Mouse (Mus musculus) C2C12 (cell line): Measurements from ENCODE around the gene Rasd1. TPM values are rescaled to one million over a fixed set of nuclear protein-coding genes. Genes with fewer than 3 reads are reported as not detected.

Experiments used
- H3K27me3 ChIP-seq: one replicate; pipeline ENCODE4 v1.6.1; 2011; ENCODE audit not compliant: control insufficient read depth, insufficient read depth, insufficient read length
- H3K36me3 ChIP-seq: one replicate; pipeline ENCODE4 v1.6.1; 2011; ENCODE audit not compliant: control insufficient read depth, insufficient read depth
- H3K4me3 ChIP-seq: one replicate; pipeline ENCODE4 v1.5.1; 2011; ENCODE audit warnings: mild to moderate bottlenecking, control low read depth; ENCODE audit not compliant: poor library complexity, insufficient read depth, severe bottlenecking
- H3K79me2 ChIP-seq: one replicate; pipeline ENCODE4 v1.6.1; 2011; ENCODE audit not compliant: control insufficient read depth, insufficient read depth
- H3K79me3 ChIP-seq: one replicate; pipeline ENCODE4 v1.6.1; 2011; ENCODE audit warnings: low read depth, control low read depth
- H3ac ChIP-seq: one replicate; pipeline ENCODE3; 2011; ENCODE audit warnings: low read depth; ENCODE audit not compliant: control insufficient read depth, insufficient read length
- CEBPB ChIP-seq: IDR thresholded peaks from one replicate; pipeline ENCODE4 v1.6.1; 2011; ENCODE audit warnings: low read depth, mild to moderate bottlenecking, control low read depth, moderate library complexity
- CTCF ChIP-seq: IDR thresholded peaks from one replicate; pipeline ENCODE4 v1.5.1; 2011; ENCODE audit not compliant: control insufficient read depth, insufficient read depth, insufficient read length
- FOSL1 ChIP-seq: IDR thresholded peaks from one replicate; pipeline ENCODE4 v1.8.0; 2011; ENCODE audit warnings: mild to moderate bottlenecking, low read length; ENCODE audit not compliant: poor library complexity, insufficient read depth, severe bottlenecking
- MAX ChIP-seq: IDR thresholded peaks from one replicate; pipeline ENCODE4 v1.6.1; 2011; ENCODE audit warnings: mild to moderate bottlenecking, control low read depth
- MYOD1 ChIP-seq: IDR thresholded peaks from one replicate; pipeline ENCODE4 v1.6.1; 2011; ENCODE audit warnings: low read depth; ENCODE audit not compliant: control insufficient read depth, insufficient read length
- MYOG ChIP-seq: IDR thresholded peaks from one replicate; pipeline ENCODE4 v1.6.1; 2011; ENCODE audit not compliant: control insufficient read depth, insufficient read length; ENCODE audit errors: extremely low read depth
- USF1 ChIP-seq: IDR thresholded peaks from one replicate; pipeline ENCODE4 v1.6.1; 2011; ENCODE audit warnings: low read depth, mild to moderate bottlenecking, control low read depth, moderate library complexity
- polyA plus RNA-seq: library from polyadenylated mRNA; unstranded; fragments of >200 nt; fragmentation: generic; extraction: Trizol; gene quantifications from one replicate; pipeline ENCODE4 v1.2.1, GENCODE M21; 2012; ENCODE audit warnings: missing spikeins

The Rasd1 gene
- polyA plus RNA-seq, 1 experiment, result 0.16 TPM

DNA sequence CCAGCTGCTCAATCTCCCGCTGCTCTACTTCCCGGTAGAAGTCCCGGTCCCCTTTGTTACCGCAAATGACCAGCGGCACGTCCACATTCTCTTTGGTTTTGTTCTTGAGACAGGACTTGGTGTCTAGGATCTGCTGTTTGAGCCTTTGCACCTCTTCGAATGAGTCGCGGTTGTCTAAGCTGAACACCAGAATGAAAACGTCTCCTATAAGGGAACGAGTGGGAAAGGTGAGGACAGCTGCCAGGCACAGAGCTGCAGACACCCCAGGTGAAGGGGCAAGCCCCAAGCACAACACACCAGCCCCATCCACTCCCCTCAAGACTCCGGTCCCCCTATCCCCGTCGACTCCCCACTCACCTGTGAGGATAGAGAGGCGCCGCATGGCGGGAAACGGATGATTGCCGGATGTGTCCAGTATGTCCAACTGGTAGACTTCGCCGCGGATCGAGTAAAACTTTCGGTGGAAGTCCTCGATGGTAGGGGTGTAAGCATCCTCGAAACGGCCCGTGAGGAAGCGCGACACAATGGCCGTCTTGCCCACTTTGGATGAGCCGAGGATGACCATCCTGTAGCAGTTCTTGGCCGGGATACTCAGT, 483 bp downstream of the Rasd1 start:
- H3K36me3 ChIP-seq, result peaks cover 20% of the 10 kb centered on the region
- no peak for TF ChIP-seq FOSL1
- no peak for TF ChIP-seq MYOD1
- TF ChIP-seq USF1, result no peak
- TF ChIP-seq MYOG, result no peak
- TF ChIP-seq CEBPB, result no peak
- no peak for TF ChIP-seq CTCF
- TF ChIP-seq MAX, result no peak
- peaks cover 1% of the 10 kb centered on the region for H3K79me3 ChIP-seq
- H3K79me2 ChIP-seq, result peaks cover 10% of the 10 kb centered on the region
- no peaks in the 10 kb centered on the region for H3K27me3 ChIP-seq
- H3K4me3 ChIP-seq, result peak overlapping the region; percentile 31
- H3ac ChIP-seq, result peak overlapping the region; percentile 60

GRCm38 (mm10) chr11:59963364-59964162, 1.2 kb downstream of the Rasd1 start:
- Histone ChIP-seq H3K4me3 (no peak overlapping the region), H3K79me2 (peaks cover 15% of the 10 kb centered on the region), H3ac (no peak overlapping the region), H3K79me3 (peaks cover 1% of the 10 kb centered on the region), H3K27me3 (no peaks in the 10 kb centered on the region), H3K36me3 (peaks cover 20% of the 10 kb centered on the region)
- TF ChIP-seq MYOD1 (no peak), USF1 (no peak), MYOG (no peak), CEBPB (no peak), FOSL1 (no peak), CTCF (no peak), MAX (peak; percentile 27)

- Histone ChIP-seq H3K36me3 (peaks cover 25% of the 10 kb centered on the region), H3ac (no peak overlapping the region), H3K79me2 (peaks cover 24% of the 10 kb centered on the region), H3K4me3 (no peak overlapping the region), H3K27me3 (no peaks in the 10 kb centered on the region), H3K79me3 (peaks cover 1% of the 10 kb centered on the region)
- TF ChIP-seq USF1 (no peak), FOSL1 (no peak), CEBPB (no peak), MAX (no peak), MYOG (no peak), CTCF (no peak), MYOD1 (no peak)
Observed at GRCm38 (mm10) chr11:59962590-59962989, 2.2 kb downstream of the Rasd1 start.

DNA sequence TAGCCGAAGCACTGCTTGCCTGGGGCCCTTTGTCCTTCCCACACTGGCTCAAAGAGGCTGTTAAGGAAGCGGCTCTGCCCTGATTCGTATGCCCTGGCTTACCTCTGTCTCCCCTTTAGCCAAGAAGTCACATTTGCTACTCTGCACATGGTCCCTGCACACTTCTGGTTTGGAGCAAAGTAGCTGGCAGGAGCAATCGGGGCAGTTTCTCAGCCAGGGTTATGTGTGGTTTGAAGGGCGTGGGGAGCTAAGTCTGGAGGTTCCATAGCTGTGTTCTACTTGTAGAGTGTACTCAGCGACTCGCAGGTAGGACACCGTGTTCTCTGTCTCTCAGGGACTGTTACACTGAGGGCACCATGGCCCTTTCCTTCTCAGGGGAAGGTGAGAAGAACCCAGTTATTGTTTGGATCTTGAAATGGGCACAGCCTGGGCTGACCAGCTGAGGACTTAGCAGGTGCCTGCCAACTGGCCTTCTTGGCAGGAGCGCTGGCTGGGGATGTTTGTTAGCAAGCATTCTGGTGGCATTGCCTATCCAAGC, 3.3 kb downstream of the Rasd1 start:
- peaks cover 32% of the 10 kb centered on the region for H3K36me3 ChIP-seq
- no peak overlapping the region for H3ac ChIP-seq
- peaks cover 36% of the 10 kb centered on the region for H3K79me2 ChIP-seq
- no peak for TF ChIP-seq FOSL1
- TF ChIP-seq USF1, result no peak
- TF ChIP-seq CEBPB, result no peak
- no peak for TF ChIP-seq MYOG
- no peak for TF ChIP-seq MAX
- TF ChIP-seq CTCF, result no peak
- no peak for TF ChIP-seq MYOD1
- no peaks in the 10 kb centered on the region for H3K27me3 ChIP-seq
- no peak overlapping the region for H3K4me3 ChIP-seq
- H3K79me3 ChIP-seq, result peaks cover 5% of the 10 kb centered on the region

- TF ChIP-seq MYOD1 (no peak), USF1 (no peak), MYOG (no peak), MAX (no peak), FOSL1 (no peak), CEBPB (no peak), CTCF (no peak)
- H3K79me3 ChIP-seq, result peaks cover 9% of the 10 kb centered on the region
- no peak overlapping the region for H3K4me3 ChIP-seq
- peaks cover 32% of the 10 kb centered on the region for H3K36me3 ChIP-seq
- H3K79me2 ChIP-seq, result peaks cover 36% of the 10 kb centered on the region
- no peaks in the 10 kb centered on the region for H3K27me3 ChIP-seq
- no peak overlapping the region for H3ac ChIP-seq
Observed at GRCm38 (mm10) chr11:59960476-59961337, 4.0 kb downstream of the Rasd1 start.
